Mouse (Mus musculus) MEL (cell line): ENCODE data around the gene Abcb10. TPM values are rescaled to one million over a fixed set of nuclear protein-coding genes. Genes with fewer than 3 reads are reported as not detected.
A peak's percentile ranks its signal among the peaks of the same experiment; 100 is the strongest.
"Not testable (repeated sequence)": the region's sequence is repeated elsewhere in the genome, so short reads cannot be mapped to it uniquely, and the experiment has no call there.

Source experiments
- DNase-seq: peaks from one replicate; pipeline ENCODE4 v3.0.0; 2011; ENCODE audit warnings: low read depth, low spot score
- H3K27ac ChIP-seq: 2 replicates; pipeline ENCODE4 v1.5.1; 2012; ENCODE audit warnings: low read depth, mild to moderate bottlenecking, control low read depth, low read length, moderate library complexity; ENCODE audit not compliant: control insufficient read depth
- H3K27me3 ChIP-seq, 2 experiments: fragments of 150-350 bp in 1 of 2; sonication (generic) in 1 of 2; 2 replicates each; pipeline ENCODE4 v1.6.1; 2012; ENCODE audit warnings: low read length in 2 of 2, mild to moderate bottlenecking in 2 of 2, improper control_type of control experiment in 1 of 2, moderate library complexity in 1 of 2; ENCODE audit not compliant: insufficient read depth in 2 of 2, control insufficient read depth in 1 of 2
- H3K36me3 ChIP-seq, 2 experiments: 2 replicates each; pipeline ENCODE4 v1.6.1; 2012 to 2014; ENCODE audit warnings: low read length in 2 of 2, improper control_type of control experiment in 1 of 2, inconsistent platforms in 1 of 2, mild to moderate bottlenecking in 1 of 2; ENCODE audit not compliant: insufficient read depth in 2 of 2, control insufficient read depth in 1 of 2
- H3K4me1 ChIP-seq, 2 experiments: fragments of 150-350 bp in 1 of 2; sonication (generic) in 1 of 2; 2 replicates each; pipeline ENCODE4 v1.6.1; 2012; ENCODE audit warnings: low read length in 2 of 2, improper control_type of control experiment in 1 of 2, mild to moderate bottlenecking in 1 of 2; ENCODE audit not compliant: insufficient read depth in 2 of 2, control insufficient read depth in 1 of 2
- H3K4me3 ChIP-seq, 2 experiments: fragments of 150-350 bp in 1 of 2; sonication (generic) in 1 of 2; 2 replicates each; pipeline ENCODE4 v1.5.1; 2012; ENCODE audit warnings: low read depth in 2 of 2, low read length in 2 of 2, mild to moderate bottlenecking in 2 of 2, moderate library complexity in 2 of 2, control low read depth in 1 of 2, improper control_type of control experiment in 1 of 2; ENCODE audit not compliant: control insufficient read depth in 1 of 2, insufficient read depth in 1 of 2
- H3K79me2 ChIP-seq: 2 replicates; pipeline ENCODE4 v1.6.1; 2012; ENCODE audit warnings: mild to moderate bottlenecking, low read length, moderate library complexity; ENCODE audit not compliant: control insufficient read depth, poor library complexity, insufficient read depth
- H3K9ac ChIP-seq: 2 replicates; pipeline ENCODE4 v1.6.1; 2012; ENCODE audit warnings: low read depth, mild to moderate bottlenecking, control low read depth, low read length, moderate library complexity; ENCODE audit not compliant: control insufficient read depth, poor library complexity, severe bottlenecking
- H3K9me3 ChIP-seq: fragments of 150-350 bp; sonication (generic); replicated peaks from 2 replicates; pipeline ENCODE4 v1.6.1; 2012; ENCODE audit warnings: mild to moderate bottlenecking, low read length, improper control_type of control experiment, moderate library complexity; ENCODE audit not compliant: insufficient read depth
- BHLHE40 ChIP-seq: IDR thresholded peaks from 2 replicates; pipeline ENCODE4 v1.6.1; 2012; ENCODE audit warnings: low read depth, mild to moderate bottlenecking, inconsistent platforms, low read length, improper control_type of control experiment, borderline replicate concordance
- CHD1 ChIP-seq: IDR thresholded peaks from 2 replicates; pipeline ENCODE4 v1.6.1; 2012; ENCODE audit warnings: low read depth, mild to moderate bottlenecking, inconsistent platforms, low read length, improper control_type of control experiment
- CHD2 ChIP-seq: IDR thresholded peaks from 2 replicates; pipeline ENCODE4 v1.6.1; 2011; ENCODE audit warnings: low read length, improper control_type of control experiment
- CTCF ChIP-seq, 3 experiments: IDR thresholded peaks in 2 of 3; conservative IDR thresholded peaks in 1 of 3; 2 replicates each; pipeline ENCODE4 v1.5.1; 2011 to 2012; ENCODE audit warnings: low read length in 3 of 3, low read depth in 2 of 3, mild to moderate bottlenecking in 2 of 3, improper control_type of control experiment in 1 of 3, inconsistent platforms in 1 of 3, mixed read lengths in 1 of 3, moderate library complexity in 1 of 3; ENCODE audit not compliant: control insufficient read depth in 1 of 3, insufficient read depth in 1 of 3, poor library complexity in 1 of 3, severe bottlenecking in 1 of 3
- ELF1 ChIP-seq: IDR thresholded peaks from 2 replicates; pipeline ENCODE4 v1.6.1; 2014; ENCODE audit warnings: low read depth, mild to moderate bottlenecking, inconsistent platforms, low read length, improper control_type of control experiment, moderate library complexity
- EP300 ChIP-seq, 2 experiments: IDR thresholded peaks; 2 replicates each; pipeline ENCODE4 v1.6.1; 2011; ENCODE audit warnings: improper control_type of control experiment in 2 of 2, low read length in 2 of 2, low read depth in 1 of 2, mild to moderate bottlenecking in 1 of 2
- HCFC1 ChIP-seq: IDR thresholded peaks from 2 replicates; pipeline ENCODE4 v1.6.1; 2012; ENCODE audit warnings: low read depth, mild to moderate bottlenecking, inconsistent platforms, low read length, improper control_type of control experiment, moderate library complexity
- KAT2A ChIP-seq: conservative IDR thresholded peaks from 2 replicates; pipeline ENCODE4 v1.6.1; 2012; ENCODE audit warnings: low read depth, low read length, improper control_type of control experiment, inconsistent platforms
- MAX ChIP-seq: IDR thresholded peaks from 2 replicates; pipeline ENCODE4 v1.6.1; 2011; ENCODE audit warnings: low read length, improper control_type of control experiment
- MAZ ChIP-seq: IDR thresholded peaks from 2 replicates; pipeline ENCODE4 v1.6.1; 2012; ENCODE audit warnings: low read depth, mild to moderate bottlenecking, inconsistent platforms, low read length, improper control_type of control experiment
- MEF2A ChIP-seq: IDR thresholded peaks from 2 replicates; pipeline ENCODE4 v1.6.1; 2014; ENCODE audit warnings: low read depth, mild to moderate bottlenecking, inconsistent platforms, low read length, improper control_type of control experiment; ENCODE audit not compliant: poor library complexity, insufficient replicate concordance, severe bottlenecking; ENCODE audit errors: extremely low read depth
- MYB ChIP-seq: IDR thresholded peaks from 2 replicates; pipeline ENCODE4 v1.6.1; 2011; ENCODE audit warnings: mild to moderate bottlenecking, low read depth, low read length, improper control_type of control experiment
- MYC ChIP-seq: IDR thresholded peaks from 2 replicates; pipeline ENCODE4 v1.6.1; 2011; ENCODE audit warnings: low read depth, mild to moderate bottlenecking, low read length, improper control_type of control experiment, moderate library complexity
- NRF1 ChIP-seq: IDR thresholded peaks from 2 replicates; pipeline ENCODE4 v1.6.1; 2014; ENCODE audit warnings: low read depth, mild to moderate bottlenecking, inconsistent platforms, low read length, improper control_type of control experiment, moderate library complexity; ENCODE audit not compliant: poor library complexity, insufficient read depth, severe bottlenecking
- POLR2AphosphoS2 ChIP-seq: IDR thresholded peaks from 2 replicates; pipeline ENCODE4 v1.6.1; 2011; ENCODE audit warnings: low read length, improper control_type of control experiment
- RCOR1 ChIP-seq: IDR thresholded peaks from 2 replicates; pipeline ENCODE4 v1.6.1; 2012; ENCODE audit warnings: low read depth, mild to moderate bottlenecking, inconsistent platforms, low read length, improper control_type of control experiment
- SMC3 ChIP-seq: IDR thresholded peaks from 2 replicates; pipeline ENCODE4 v1.6.1; 2011; ENCODE audit warnings: low read depth, low read length, improper control_type of control experiment
- TCF12 ChIP-seq: IDR thresholded peaks from 2 replicates; pipeline ENCODE4 v1.6.1; 2014; ENCODE audit warnings: low read depth, mild to moderate bottlenecking, inconsistent platforms, low read length, improper control_type of control experiment, moderate library complexity
- UBTF ChIP-seq: IDR thresholded peaks from 2 replicates; pipeline ENCODE4 v1.6.1; 2012; ENCODE audit warnings: low read depth, mild to moderate bottlenecking, inconsistent platforms, low read length, improper control_type of control experiment, moderate library complexity, borderline replicate concordance; ENCODE audit not compliant: insufficient read depth
- USF2 ChIP-seq, 2 experiments: IDR thresholded peaks; 2 replicates each; pipeline ENCODE4 v1.6.1; 2011 to 2012; ENCODE audit warnings: improper control_type of control experiment in 2 of 2, low read length in 2 of 2, borderline replicate concordance in 1 of 2, inconsistent platforms in 1 of 2, low read depth in 1 of 2, mild to moderate bottlenecking in 1 of 2; ENCODE audit not compliant: insufficient read depth in 1 of 2
- ZMIZ1 ChIP-seq: IDR thresholded peaks from 2 replicates; pipeline ENCODE4 v1.6.1; 2012; ENCODE audit warnings: low read depth, mild to moderate bottlenecking, inconsistent platforms, low read length, improper control_type of control experiment, moderate library complexity
- ZNF384 ChIP-seq: IDR thresholded peaks from 2 replicates; pipeline ENCODE4 v1.6.1; 2012; ENCODE audit warnings: low read depth, mild to moderate bottlenecking, inconsistent platforms, low read length, improper control_type of control experiment
- polyA plus RNA-seq, 2 experiments: library from polyadenylated mRNA; stranded (reverse) in 1 of 2; unstranded in 1 of 2; fragments of >175 nt in 1 of 2; fragments of >200 nt in 1 of 2; gene quantifications; 2 replicates each; pipeline versions ENCODE4 v1.2.1 to v1.2.4; 2012; ENCODE audit warnings: low replicate concordance in 2 of 2, low read depth in 1 of 2; ENCODE audit not compliant: insufficient read length in 2 of 2, insufficient read depth in 1 of 2, missing spikeins in 1 of 2
- total RNA-seq: library from RNA; depleted of rRNA; stranded (reverse); fragments of 300-350 nt; gene quantifications from 2 replicates; pipeline ENCODE4 v1.2.3, GENCODE M21; 2012

Abcb10 gene
- total and polyA plus RNA-seq, 3 experiments: 32.6 to 37.8 (median 33.7) TPM

GRCm38 (mm10) chr8:124014299-124014698 is 31.4 kb upstream of the Abcb10 start:
- H3K9me3 ChIP-seq, DNase-seq, H3K27ac ChIP-seq: not testable (repeated sequence)
- TF ChIP-seq ZNF384: peak; percentile 58; the same call in 1 of the 2 replicates
- TF ChIP-seq, all 39 proteins: peak for 1; not testable (repeated sequence) for 38
- Histone ChIP-seq H3K4me1 (peaks cover 3 to 19% of the 10 kb centered on the region in 2 experiments; a peak in 2 of 4 replicates), H3K36me3 (peaks cover 10 to 32% of the 10 kb centered on the region in 2 experiments), H3K79me2 (peaks cover 81% of the 10 kb centered on the region)
- not testable (repeated sequence) for H3K27me3 ChIP-seq, H3K9ac ChIP-seq, H3K4me3 ChIP-seq

GRCm38 (mm10) chr8:124011989-124012586 is 29.2 kb upstream of the Abcb10 start:
- Histone ChIP-seq H3K4me3 (no peak overlapping the region), H3K27me3 (no peaks in the 10 kb centered on the region), H3K9me3 (no peaks in the 10 kb centered on the region), H3K79me2 (peaks cover 62% of the 10 kb centered on the region), H3K27ac (no peak overlapping the region), H3K4me1 (peaks cover 3 to 5% of the 10 kb centered on the region in 2 experiments; a peak in 1 of 4 replicates), H3K36me3 (peaks cover 22 to 23% of the 10 kb centered on the region in 2 experiments), H3K9ac (no peak overlapping the region)
- no peak for TF ChIP-seq MYB
- no peak for TF ChIP-seq TCF12
- TF ChIP-seq CHD2: no peak
- no peak for TF ChIP-seq MAZ
- no peak for TF ChIP-seq HCFC1
- no peak for TF ChIP-seq POLR2AphosphoS2
- TF ChIP-seq SMC3: no peak
- TF ChIP-seq MAX: no peak
- no peak for TF ChIP-seq ELF1
- no peak for TF ChIP-seq KAT2A
- no peak for TF ChIP-seq USF2 (IDR thresholded peaks at IDR 0.05; ENCODE audit: borderline replicate concordance in 1 of 2, insufficient read depth in 1 of 2, low read depth in 1 of 2, low read length in 2 of 2)
- TF ChIP-seq CTCF (IDR thresholded peaks at IDR 0.05 in 2 of 3, conservative IDR thresholded peaks at IDR 0.05 in 1 of 3; ENCODE audit: control insufficient read depth in 1 of 3, insufficient read depth in 1 of 3, low read depth in 2 of 3, low read length in 3 of 3, poor library complexity in 1 of 3, severe bottlenecking in 1 of 3): no peak
- TF ChIP-seq CHD1: no peak
- DNase-seq: no peak

- Histone ChIP-seq H3K27ac (no peak overlapping the region), H3K4me3 (no peak overlapping the region), H3K79me2 (peaks cover 57% of the 10 kb centered on the region), H3K4me1 (peaks cover 3% of the 10 kb centered on the region in 2 experiments; a peak in 1 of 4 replicates), H3K9ac (no peak overlapping the region), H3K27me3 (no peaks in the 10 kb centered on the region), H3K36me3 (peaks cover 18 to 27% of the 10 kb centered on the region in 2 experiments), H3K9me3 (no peaks in the 10 kb centered on the region)
- no peak for DNase-seq
- no peak for TF ChIP-seq SMC3
- TF ChIP-seq POLR2AphosphoS2: no peak
- TF ChIP-seq TCF12: no peak
- no peak for TF ChIP-seq UBTF
- TF ChIP-seq ELF1: no peak
- TF ChIP-seq ZNF384: no peak
- TF ChIP-seq EP300 (IDR thresholded peaks at IDR 0.05; ENCODE audit: low read depth in 1 of 2, low read length in 2 of 2): no peak
- no peak for TF ChIP-seq RCOR1
- TF ChIP-seq NRF1: no peak
- no peak for TF ChIP-seq MYC
- TF ChIP-seq CTCF (IDR thresholded peaks at IDR 0.05 in 2 of 3, conservative IDR thresholded peaks at IDR 0.05 in 1 of 3; ENCODE audit: control insufficient read depth in 1 of 3, insufficient read depth in 1 of 3, low read depth in 2 of 3, low read length in 3 of 3, poor library complexity in 1 of 3, severe bottlenecking in 1 of 3): no peak
- TF ChIP-seq HCFC1: no peak
- no peak for TF ChIP-seq BHLHE40
- no peak for TF ChIP-seq KAT2A
- TF ChIP-seq MEF2A: no peak
- no peak for TF ChIP-seq ZMIZ1
These were observed 28.7 kb upstream of the Abcb10 start for GRCm38 (mm10) chr8:124011580-124011979.
